Mouse (Mus musculus) erythroblast, embryonic 14.5 days (primary cell): ENCODE results near the gene Serpini1.

Experiments
- GATA1 ChIP-seq: IDR thresholded peaks from 2 replicates; pipeline ENCODE4 v1.6.1; 2012; ENCODE audit warnings: low read length, inconsistent platforms, mixed read lengths
- TAL1 ChIP-seq: IDR thresholded peaks from 3 replicates; pipeline ENCODE4 v1.6.1; 2012; ENCODE audit warnings: low read length, inconsistent platforms, mixed read lengths

DNA sequence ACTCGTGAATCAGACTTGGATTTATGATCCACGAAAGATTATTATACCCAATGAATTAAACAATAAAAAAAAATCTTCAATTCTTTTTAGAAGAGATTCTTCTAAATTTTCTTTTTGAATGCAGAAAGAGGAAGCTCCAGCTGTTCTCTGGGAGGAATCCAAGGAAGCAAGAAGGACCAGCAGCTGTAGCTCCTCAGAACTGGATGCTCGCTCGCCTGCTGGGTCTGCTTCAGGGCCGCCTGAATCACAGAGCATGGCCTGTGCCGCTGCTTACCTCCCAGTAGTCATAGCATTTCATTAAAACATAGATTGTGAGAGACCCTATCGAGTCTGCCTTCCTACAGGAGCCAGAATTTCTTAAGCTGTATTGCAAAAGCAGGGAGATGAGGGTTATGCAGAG, 53.7 kb downstream of the Serpini1 start:
- TF ChIP-seq TAL1 (no peak), GATA1 (no peak)
